Mouse (Mus musculus): ENCODE measurements around the gene Dvl1. TPM values are rescaled to one million over a fixed set of nuclear protein-coding genes. Genes with fewer than 3 reads are reported as not detected.

The Dvl1 gene
- polyA plus RNA-seq, 1 experiment from 2014 or later: 9.2 TPM

- Histone ChIP-seq H3K9ac (no peak overlapping the region), H3K4me1 (no peaks in the 10 kb centered on the region), H3K27ac (no peak overlapping the region), H3K4me3 (replicated peaks) (no peak overlapping the region), H3K4me2 (no peak overlapping the region), H3K36me3 (replicated peaks) (peaks cover 88% of the 10 kb centered on the region), H3K9me3 (no peaks in the 10 kb centered on the region), H3K27me3 (no peaks in the 10 kb centered on the region)
- ATAC-seq (ENCODE audit: low FRiP score): no peak
- WGBS: 83% methylated on average over 3 of the region's 3 CpGs
Observed at GRCm38 (mm10) chr4:155856881-155857280, 9.7 kb downstream of the Dvl1 start.

GRCm38 (mm10) chr4:155859318-155859717, 12.1 kb downstream of the Dvl1 start:
- Histone ChIP-seq H3K36me3 (replicated peaks) (peaks cover 74% of the 10 kb centered on the region), H3K4me1 (no peaks in the 10 kb centered on the region), H3K27me3 (no peaks in the 10 kb centered on the region), H3K9ac (no peak overlapping the region), H3K4me2 (no peak overlapping the region), H3K9me3 (no peaks in the 10 kb centered on the region), H3K27ac (no peak overlapping the region), H3K4me3 (replicated peaks) (no peak overlapping the region)
- no peak for ATAC-seq (ENCODE audit: low FRiP score)
- WGBS: 30% methylated on average over 13 of the region's 13 CpGs

- no peak overlapping the region for H3K4me3 ChIP-seq (replicated peaks)
- H3K4me1 ChIP-seq: no peaks in the 10 kb centered on the region
- H3K9me3 ChIP-seq: no peaks in the 10 kb centered on the region
- no peak overlapping the region for H3K27ac ChIP-seq
- no peak for ATAC-seq (ENCODE audit: low FRiP score)
- 92% methylated on average over 7 of the region's 7 CpGs for WGBS
- H3K27me3 ChIP-seq: no peaks in the 10 kb centered on the region
- peaks cover 72% of the 10 kb centered on the region for H3K36me3 ChIP-seq (replicated peaks)
- no peak overlapping the region for H3K9ac ChIP-seq
- H3K4me2 ChIP-seq: no peak overlapping the region
Observed at GRCm38 (mm10) chr4:155861787-155862186, 14.6 kb downstream of the Dvl1 start.

- WGBS: 74% methylated on average over 5 of the region's 5 CpGs
- no peak within 1 kb of the TSS for H3K27ac ChIP-seq
- no peak within 1 kb of the TSS for H3K4me2 ChIP-seq
- H3K9ac ChIP-seq: no peak within 1 kb of the TSS
- no peaks in the 10 kb centered on the region for H3K27me3 ChIP-seq
- H3K4me3 ChIP-seq (replicated peaks): no peak within 1 kb of the TSS
- H3K36me3 ChIP-seq (replicated peaks): peaks cover 63% of the 10 kb centered on the region
- no peak for ATAC-seq (ENCODE audit: low FRiP score)
- H3K9me3 ChIP-seq: no peaks in the 10 kb centered on the region
- H3K4me1 ChIP-seq: peaks cover under 1% of the 10 kb centered on the region
Observed at GRCm38 (mm10) chr4:155863001-155863400, 15.8 kb downstream of the Dvl1 start, which contains the start of gene Tas1r3. Gene Tas1r3, minus strand, starts transcription at chr4:155863362.

DNA sequence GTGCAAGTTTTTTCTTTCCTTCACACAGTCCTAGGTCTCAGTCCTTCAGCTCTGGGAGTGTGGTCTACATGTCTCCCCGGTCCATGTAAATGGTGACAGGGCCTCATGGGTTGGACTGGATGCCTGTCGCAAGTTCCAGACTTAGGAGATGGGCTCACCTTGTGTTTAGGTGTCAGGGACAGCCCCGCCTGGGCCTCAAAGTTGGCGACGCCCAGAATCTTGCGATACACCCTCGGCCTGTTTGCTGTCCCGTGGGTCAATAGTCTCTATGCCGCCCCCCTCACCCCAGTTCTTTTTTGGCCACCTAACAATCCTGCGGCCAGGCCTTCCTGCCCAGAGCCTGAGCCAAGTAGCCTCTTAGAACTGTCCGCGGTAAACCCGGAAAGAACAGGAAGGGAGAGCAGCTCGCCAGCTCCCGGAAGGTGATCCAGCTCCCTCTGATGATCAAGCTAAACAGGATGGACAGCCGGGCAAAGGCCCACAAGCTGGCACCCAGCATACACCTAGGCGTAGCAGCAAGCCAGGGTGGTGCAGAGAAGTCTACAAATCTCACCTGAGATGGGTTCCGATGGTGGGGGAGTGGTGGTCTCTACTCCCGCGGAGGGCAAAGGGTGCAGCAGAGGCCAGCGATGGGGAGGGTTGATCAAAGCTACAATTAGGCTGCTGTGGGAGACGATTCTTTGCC, 21.6 kb downstream of the Dvl1 start:
- WGBS: 11% methylated on average over 22 of the region's 22 CpGs
- Histone ChIP-seq H3K27ac (0 out of 2 replicates have a peak overlapping the region, but pooled peaks have one; percentile 6), H3K27me3 (no peaks in the 10 kb centered on the region), H3K36me3 (replicated peaks) (peaks cover 51% of the 10 kb centered on the region), H3K4me1 (peaks cover 27% of the 10 kb centered on the region), H3K4me3 (replicated peaks) (peak overlapping the region; percentile 78), H3K9ac (peak overlapping the region; percentile 90), H3K9me3 (no peaks in the 10 kb centered on the region), H3K4me2 (peak overlapping the region; percentile 91)
- ATAC-seq (ENCODE audit: low FRiP score): peak; percentile 2; the same call in 1 of the 2 replicates

DNA sequence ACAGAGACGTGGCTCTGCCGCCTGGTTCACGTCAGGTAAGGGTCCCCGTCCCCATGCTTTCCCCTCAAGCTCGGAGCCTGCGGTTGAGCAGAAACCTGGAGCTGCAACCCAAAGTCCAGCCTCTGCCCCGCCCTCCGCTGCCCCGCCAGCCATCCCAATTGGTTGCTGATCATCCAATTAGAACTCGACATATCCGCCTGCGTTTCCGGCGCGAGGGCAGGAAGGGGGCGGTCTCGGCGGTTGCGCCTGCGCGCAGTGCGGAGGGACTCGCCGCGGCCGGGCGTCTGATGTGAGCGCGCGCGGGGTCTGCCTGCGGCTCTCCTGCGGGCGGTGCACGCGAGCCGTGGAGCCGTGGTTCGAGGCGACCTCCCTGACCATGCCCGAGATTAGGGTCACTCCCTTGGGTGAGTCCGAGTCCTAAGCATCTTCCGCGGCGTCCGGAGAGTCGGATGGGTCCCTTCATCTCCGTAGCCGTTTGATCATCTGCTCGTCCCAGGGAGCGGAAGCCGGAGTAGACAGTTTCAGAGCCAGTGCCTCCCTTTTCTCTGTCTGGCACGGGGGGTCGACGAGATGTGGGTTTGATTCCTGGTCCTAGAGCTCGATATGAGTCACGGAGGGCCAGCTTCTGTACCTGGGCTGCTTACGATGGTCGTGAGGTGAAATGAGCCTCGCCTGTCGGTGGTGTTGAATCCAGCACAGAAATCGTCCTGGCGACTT, 22.3 kb downstream of the Dvl1 start, which contains the start of the genes Cptp and Ints11:
Gene Cptp, minus strand, starts transcription at position 124 of the 717 bp plus-strand sequence.
Gene Ints11, plus strand, starts transcription at position 230 of the 717 bp plus-strand sequence.
- Histone ChIP-seq H3K27me3 (no peaks in the 10 kb centered on the region), H3K9ac (peak within 1 kb of the TSS; percentile 90), H3K4me2 (peak within 1 kb of the TSS; percentile 91), H3K27ac (peak within 1 kb of the TSS; percentile 73), H3K4me1 (peaks cover 27% of the 10 kb centered on the region), H3K9me3 (no peaks in the 10 kb centered on the region), H3K36me3 (replicated peaks) (peaks cover 58% of the 10 kb centered on the region), H3K4me3 (replicated peaks) (peak within 1 kb of the TSS; percentile 78)
- WGBS: under 1% methylated on average over 63 of the region's 63 CpGs
- peak; percentile 96 for ATAC-seq (ENCODE audit: low FRiP score)

- Histone ChIP-seq H3K27me3 (no peaks in the 10 kb centered on the region), H3K36me3 (replicated peaks) (peaks cover 54% of the 10 kb centered on the region), H3K4me3 (replicated peaks) (no peak overlapping the region), H3K27ac (no peak overlapping the region), H3K9ac (no peak overlapping the region), H3K4me2 (no peak overlapping the region), H3K4me1 (peaks cover 27% of the 10 kb centered on the region), H3K9me3 (no peaks in the 10 kb centered on the region)
- ATAC-seq (ENCODE audit: low FRiP score): no peak
- 95% methylated on average over 7 of the region's 7 CpGs for WGBS
Observed at GRCm38 (mm10) chr4:155871404-155871803, 24.2 kb downstream of the Dvl1 start.

- Histone ChIP-seq H3K4me2 (no peak overlapping the region), H3K9ac (no peak overlapping the region), H3K27me3 (no peaks in the 10 kb centered on the region), H3K9me3 (no peaks in the 10 kb centered on the region), H3K36me3 (replicated peaks) (peaks cover 63% of the 10 kb centered on the region), H3K27ac (peak overlapping the region; percentile 3; the same call in 1 of the 2 replicates), H3K4me3 (replicated peaks) (no peak overlapping the region), H3K4me1 (no peaks in the 10 kb centered on the region)
- WGBS: 91% methylated on average over 3 of the region's 3 CpGs
- no peak for ATAC-seq (ENCODE audit: low FRiP score)
Observed at GRCm38 (mm10) chr4:155883587-155883986, 36.4 kb downstream of the Dvl1 start.

GRCm38 (mm10) chr4:155886330-155886729, 39.1 kb downstream of the Dvl1 start:
- Histone ChIP-seq H3K27me3 (no peaks in the 10 kb centered on the region), H3K9me3 (no peaks in the 10 kb centered on the region), H3K4me1 (peaks cover 15% of the 10 kb centered on the region), H3K27ac (no peak overlapping the region), H3K4me2 (no peak overlapping the region), H3K36me3 (replicated peaks) (peaks cover 70% of the 10 kb centered on the region), H3K9ac (no peak overlapping the region), H3K4me3 (replicated peaks) (no peak overlapping the region)
- WGBS: 96% methylated on average over 5 of the region's 5 CpGs
- ATAC-seq (ENCODE audit: low FRiP score): no peak

- Histone ChIP-seq H3K27ac (no peak overlapping the region), H3K9ac (no peak overlapping the region), H3K36me3 (replicated peaks) (peaks cover 70% of the 10 kb centered on the region), H3K4me3 (replicated peaks) (no peak overlapping the region), H3K4me1 (peaks cover 17% of the 10 kb centered on the region), H3K9me3 (no peaks in the 10 kb centered on the region), H3K4me2 (no peak overlapping the region), H3K27me3 (no peaks in the 10 kb centered on the region)
- 91% methylated on average over 10 of the region's 10 CpGs for WGBS
- no peak for ATAC-seq (ENCODE audit: low FRiP score)
Observed at GRCm38 (mm10) chr4:155887674-155888073, 40.5 kb downstream of the Dvl1 start.

DNA sequence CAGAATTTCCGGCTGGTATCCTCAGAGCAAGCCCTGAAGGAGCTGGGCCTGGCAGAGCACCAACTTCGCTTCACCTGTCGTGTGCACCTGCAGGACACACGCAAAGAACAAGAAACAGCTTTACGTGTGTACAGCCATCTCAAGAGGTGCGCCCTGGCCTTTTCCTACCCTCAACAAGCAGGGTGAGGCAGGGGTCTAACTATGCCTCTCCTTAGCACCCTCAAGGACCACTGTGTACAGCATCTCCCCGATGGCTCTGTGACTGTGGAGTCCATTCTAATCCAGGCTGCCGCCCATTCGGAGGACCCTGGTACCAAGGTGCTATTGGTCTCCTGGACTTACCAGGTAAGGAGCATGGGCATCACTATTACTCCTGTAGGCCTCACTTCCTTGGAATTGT, 41.0 kb downstream of the Dvl1 start:
- ATAC-seq (ENCODE audit: low FRiP score): no peak
- Histone ChIP-seq H3K4me3 (replicated peaks) (no peak overlapping the region), H3K36me3 (replicated peaks) (peaks cover 70% of the 10 kb centered on the region), H3K27ac (no peak overlapping the region), H3K27me3 (no peaks in the 10 kb centered on the region), H3K9me3 (no peaks in the 10 kb centered on the region), H3K4me2 (no peak overlapping the region), H3K9ac (no peak overlapping the region), H3K4me1 (peaks cover 22% of the 10 kb centered on the region)
- WGBS: 95% methylated on average over 9 of the region's 9 CpGs

GRCm38 (mm10) chr4:155889316-155889715, 42.1 kb downstream of the Dvl1 start:
- 81% methylated on average over 5 of the region's 5 CpGs for WGBS
- ATAC-seq (ENCODE audit: low FRiP score): no peak

More at GRCm38 (mm10) chr4:155889316-155889715, 42.1 kb downstream of the Dvl1 start:
- no peak overlapping the region for H3K27ac ChIP-seq
- no peaks in the 10 kb centered on the region for H3K9me3 ChIP-seq
- H3K4me2 ChIP-seq: no peak overlapping the region
- H3K36me3 ChIP-seq (replicated peaks): peaks cover 59% of the 10 kb centered on the region
- peaks cover 33% of the 10 kb centered on the region for H3K4me1 ChIP-seq
- H3K27me3 ChIP-seq: no peaks in the 10 kb centered on the region
- H3K9ac ChIP-seq: no peak overlapping the region
- H3K4me3 ChIP-seq (replicated peaks): no peak overlapping the region
